Mouse (Mus musculus): ENCODE results near the gene Kansl2. TPM values are rescaled to one million over a fixed set of nuclear protein-coding genes. Genes with fewer than 3 reads are reported as not detected.
"Not testable (repeated sequence)": the region's sequence is repeated elsewhere in the genome, so short reads cannot be mapped to it uniquely, and the experiment has no call there.

The Kansl2 gene
- total RNA-seq, 2 experiments from 2014 or later: 62.6 to 64.2 TPM

GRCm38 (mm10) chr15:98535921-98536320, 1.9 kb upstream of the Kansl2 start:
- no peak for DNase-seq

- DNase-seq: no peak
Measured at GRCm38 (mm10) chr15:98533035-98533531, 981 bp downstream of the Kansl2 start.

- no peak for DNase-seq
Measured at GRCm38 (mm10) chr15:98532281-98532680, 1.8 kb downstream of the Kansl2 start.

- no peak for DNase-seq
Measured at GRCm38 (mm10) chr15:98528066-98528563, 5.9 kb downstream of the Kansl2 start.

GRCm38 (mm10) chr15:98527056-98527771, 6.8 kb downstream of the Kansl2 start:
- no peak for DNase-seq

- no peak for DNase-seq
Measured at GRCm38 (mm10) chr15:98526057-98526456, 8.0 kb downstream of the Kansl2 start.

- DNase-seq: no peak
Measured at GRCm38 (mm10) chr15:98521245-98521644, 12.8 kb downstream of the Kansl2 start.

- DNase-seq: no peak
Measured at GRCm38 (mm10) chr15:98517380-98518355, 16.4 kb downstream of the Kansl2 start.

GRCm38 (mm10) chr15:98514845-98515244, 19.2 kb downstream of the Kansl2 start:
- DNase-seq: not testable (repeated sequence)

GRCm38 (mm10) chr15:98514146-98514545, 19.9 kb downstream of the Kansl2 start:
- no peak for DNase-seq

- DNase-seq: not testable (repeated sequence)
Measured at GRCm38 (mm10) chr15:98513676-98514075, 20.4 kb downstream of the Kansl2 start.

GRCm38 (mm10) chr15:98512799-98513321, 21.2 kb downstream of the Kansl2 start:
- DNase-seq: no peak

GRCm38 (mm10) chr15:98512232-98512631, 21.8 kb downstream of the Kansl2 start:
- DNase-seq: no peak

GRCm38 (mm10) chr15:98511386-98511928, 22.6 kb downstream of the Kansl2 start:
- no peak for DNase-seq

- peak; percentile 52 to 66 for DNase-seq
Measured at GRCm38 (mm10) chr15:98510438-98511385, 23.4 kb downstream of the Kansl2 start.

- DNase-seq: no peak
Measured at GRCm38 (mm10) chr15:98509387-98509786, 24.7 kb downstream of the Kansl2 start.

- DNase-seq: no peak
Measured at GRCm38 (mm10) chr15:98507321-98507720, 26.7 kb downstream of the Kansl2 start.

- no peak for DNase-seq
Measured at GRCm38 (mm10) chr15:98506253-98506957, 27.7 kb downstream of the Kansl2 start.

- no peak for DNase-seq
Measured at GRCm38 (mm10) chr15:98504514-98504913, 29.6 kb downstream of the Kansl2 start.

- no peak for DNase-seq
Measured at GRCm38 (mm10) chr15:98503317-98503716, 30.7 kb downstream of the Kansl2 start.

- no peak for DNase-seq
Measured at GRCm38 (mm10) chr15:98497631-98498030, 36.4 kb downstream of the Kansl2 start.

All from layer of hippocampus, postnatal 36 days (tissue).